Mouse (Mus musculus): Measurements from ENCODE around the gene Pafah1b1.

GRCm38 (mm10) chr11:74748022-74748421 lies 23.6 kb upstream of the Pafah1b1 start:
- TF ChIP-seq POLR2A (IDR thresholded peaks at IDR 0.05; ENCODE audit: low read depth, low read length) (no peak), CTCF (IDR thresholded peaks at IDR 0.05; ENCODE audit: borderline replicate concordance, insufficient read depth, low read length) (no peak)

Data from embryonic fibroblast, embryonic 13.5 days (primary cell).